Mouse (Mus musculus) forebrain, embryonic 11.5 days (tissue): Measurements from ENCODE around the gene Abca14. TPM values are rescaled to one million over a fixed set of nuclear protein-coding genes. Genes with fewer than 3 reads are reported as not detected.
A peak's percentile ranks its signal among the peaks of the same experiment; 100 is the strongest.

Experiments
- ATAC-seq: fragments of 200-750 bp; cut with Nextera tagmentation; replicated peaks from 2 replicates; pipeline ENCODE4 v1.8.0; 2017; ENCODE audit warnings: moderate TSS enrichment; ENCODE audit not compliant: low FRiP score
- DNase-seq: peaks from one replicate; pipeline ENCODE4 v3.0.0-alpha.2; 2017; ENCODE audit warnings: low spot score
- H3K27ac ChIP-seq: fragments of 300-500 bp; sonication (generic); 2 replicates; pipeline ENCODE4 v1.5.1; 2014; ENCODE audit warnings: low read depth, low read length
- H3K27me3 ChIP-seq: fragments of 300-500 bp; sonication (generic); 2 replicates; pipeline ENCODE4 v1.6.1; 2014; ENCODE audit warnings: mild to moderate bottlenecking, low read length, mixed read lengths; ENCODE audit not compliant: control insufficient read depth, insufficient read depth
- H3K36me3 ChIP-seq: fragments of 300-500 bp; sonication (generic); 2 replicates; pipeline ENCODE4 v1.6.1; 2014; ENCODE audit warnings: mild to moderate bottlenecking, low read length, moderate library complexity, mixed read lengths; ENCODE audit not compliant: control insufficient read depth, insufficient read depth
- H3K4me1 ChIP-seq: fragments of 300-500 bp; sonication (generic); replicated peaks from 2 replicates; pipeline ENCODE4 v1.6.1; 2014; ENCODE audit warnings: low read length, mixed read lengths; ENCODE audit not compliant: control insufficient read depth, insufficient read depth
- H3K4me2 ChIP-seq: fragments of 300-500 bp; sonication (generic); 2 replicates; pipeline ENCODE4 v1.6.1; 2014; ENCODE audit warnings: low read depth, mild to moderate bottlenecking, low read length, moderate library complexity, mixed read lengths; ENCODE audit not compliant: severe bottlenecking
- H3K4me3 ChIP-seq: fragments of 300-500 bp; sonication (generic); 2 replicates; pipeline ENCODE4 v1.5.1; 2014; ENCODE audit warnings: low read depth, low read length
- H3K9ac ChIP-seq: fragments of 300-500 bp; sonication (generic); 2 replicates; pipeline ENCODE4 v1.6.1; 2014; ENCODE audit warnings: low read length
- H3K9me3 ChIP-seq: fragments of 300-500 bp; sonication (generic); 2 replicates; pipeline ENCODE4 v1.6.1; 2016; ENCODE audit warnings: low read length, mixed read lengths; ENCODE audit not compliant: control insufficient read depth
- WGBS: fragments of 180-500 bp; shearing (Covaris S2); extraction: QIAGEN DNeasy Blood & Tissue Kit; methylation state at CpG from one replicate; pipeline ENCODE4 v1.1.7; 2014; 5-methylcytosine and 5-hydroxymethylcytosine counted together
- polyA plus RNA-seq: library from polyadenylated mRNA; unstranded; fragments of >200 nt; fragmentation: Nextera tagmentation; extraction: Ambion mirVana; gene quantifications from 2 replicates; pipeline ENCODE4 v1.2.1, GENCODE M21; 2014

The Abca14 gene
- polyA plus RNA-seq, 1 experiment from 2014 or later = not detected

GRCm38 (mm10) chr7:120361159-120361558 is 157.4 kb downstream of the Abca14 start:
- Histone ChIP-seq H3K4me3 (no peak overlapping the region), H3K27ac (no peak overlapping the region), H3K9ac (no peak overlapping the region), H3K9me3 (no peaks in the 10 kb centered on the region), H3K27me3 (no peaks in the 10 kb centered on the region), H3K4me1 (no peaks in the 10 kb centered on the region), H3K36me3 (no peaks in the 10 kb centered on the region), H3K4me2 (no peak overlapping the region)
- peak; percentile 62 for DNase-seq
- WGBS = 41% methylated on average over 13 of the region's 13 CpGs
- ATAC-seq = peak; percentile 53; the same call in 1 of the 2 replicates

Other genes starting within 250 kb of the Abca14 start
- gene Dnah3, start 108.7 kb upstream of the Abca14 start, polyA plus RNA-seq = 0.07 TPM in 1 of 2 replicates, not detected in the other
- 10.4 and 10.9 TPM in 2 replicates for gene Tmem159, start 101.6 kb upstream of the Abca14 start, polyA plus RNA-seq
- not detected in 2 replicates for gene Zp2, start 58.7 kb upstream of the Abca14 start, polyA plus RNA-seq
- 0.07 TPM in 1 of 2 replicates, not detected in the other for gene Anks4b, start 30.1 kb upstream of the Abca14 start, polyA plus RNA-seq
- gene Crym, start 1.9 kb upstream of the Abca14 start, polyA plus RNA-seq = 33.2 and 38.8 TPM in 2 replicates
- not detected in 2 replicates for gene Abca15, start 124.7 kb downstream of the Abca14 start, polyA plus RNA-seq
- not detected in 2 replicates for gene Abca16, start 205.7 kb downstream of the Abca14 start, polyA plus RNA-seq